Mouse (Mus musculus) E14TG2a.4 (cell line): ENCODE data around the gene Arhgap33.

Experiments
- CTCF ChIP-seq: conservative IDR thresholded peaks from 2 replicates; pipeline ENCODE4 v1.5.1; 2014; ENCODE audit warnings: low read length
- NANOG ChIP-seq: IDR thresholded peaks from 2 replicates; pipeline ENCODE4 v1.6.1; 2014; ENCODE audit warnings: borderline replicate concordance, low read length, mixed read lengths

DNA sequence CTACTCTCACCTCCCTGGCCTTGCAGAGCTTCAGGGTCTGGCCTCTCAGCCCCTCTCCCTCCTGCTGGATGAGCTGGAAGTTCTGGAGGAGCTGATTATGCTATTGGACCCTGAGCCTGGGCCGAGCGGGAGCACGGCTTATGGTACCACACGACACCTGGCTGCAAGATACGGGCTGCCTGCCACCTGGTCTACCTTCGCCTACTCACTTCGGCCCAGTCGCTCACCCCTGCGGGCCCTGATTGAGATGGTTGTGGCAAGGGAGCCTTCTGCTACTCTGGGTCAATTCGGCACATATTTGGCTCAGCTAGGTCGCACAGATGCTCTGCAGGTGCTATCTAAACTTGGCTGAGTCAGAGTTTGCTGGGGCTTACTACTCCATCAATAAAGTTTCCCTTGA, 32.7 kb upstream of the Arhgap33 start:
- TF ChIP-seq CTCF: no peak
- no peak for TF ChIP-seq NANOG
